Mouse (Mus musculus) thymus, postnatal 25 days (tissue): ENCODE data around the gene Kif6.

Source experiments
- DNase-seq: peaks from one replicate; pipeline ENCODE4 v3.0.0; 2022

Gene Kif6

GRCm38 (mm10) chr17:49792946-49793345, 178.0 kb downstream of the Kif6 start:
- no peak for DNase-seq

DNA sequence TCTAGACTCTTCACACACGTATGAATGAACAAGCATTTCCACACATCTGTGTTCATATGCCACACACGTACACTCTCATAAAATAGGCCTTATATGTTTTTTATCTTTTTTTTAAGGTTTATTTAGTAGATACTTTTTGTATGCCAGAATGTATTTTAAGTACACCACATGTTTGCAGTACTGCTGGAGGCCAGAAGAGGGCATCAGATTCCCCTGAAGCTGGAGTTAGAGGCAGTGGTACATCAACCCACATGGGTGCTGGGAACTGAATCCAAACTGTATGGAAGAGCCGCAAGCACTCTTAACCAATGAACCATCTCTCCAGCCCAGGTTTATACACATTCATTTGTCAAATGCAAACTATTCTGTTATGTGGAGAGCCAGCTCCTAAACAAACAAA, 179.0 kb downstream of the Kif6 start:
- no peak for DNase-seq

- no peak for DNase-seq
These were observed 180.3 kb downstream of the Kif6 start for GRCm38 (mm10) chr17:49795241-49795640.

DNA sequence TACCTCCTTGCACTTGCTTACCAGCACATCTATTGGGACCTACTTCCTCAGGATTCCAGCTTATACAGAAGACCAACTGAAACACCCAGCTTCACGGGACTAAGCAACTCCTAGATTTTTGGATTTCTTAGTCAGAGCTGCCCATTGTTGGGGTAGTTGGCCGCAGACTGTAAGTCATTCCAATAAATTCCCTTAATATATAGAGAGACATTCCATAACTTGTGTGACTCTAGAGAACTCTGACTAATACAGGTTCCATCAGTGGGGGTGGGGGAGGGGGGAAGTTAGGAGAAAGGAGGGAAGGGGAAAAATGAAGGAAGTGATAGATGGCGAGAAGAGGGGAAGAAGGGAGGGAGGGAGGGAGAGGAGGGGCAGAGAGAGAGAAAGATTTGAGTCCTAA, 181.2 kb downstream of the Kif6 start:
- no peak for DNase-seq

GRCm38 (mm10) chr17:49799168-49799567, 184.2 kb downstream of the Kif6 start:
- no peak for DNase-seq

- DNase-seq = no peak
These were observed 185.2 kb downstream of the Kif6 start for GRCm38 (mm10) chr17:49800157-49800556.

DNA sequence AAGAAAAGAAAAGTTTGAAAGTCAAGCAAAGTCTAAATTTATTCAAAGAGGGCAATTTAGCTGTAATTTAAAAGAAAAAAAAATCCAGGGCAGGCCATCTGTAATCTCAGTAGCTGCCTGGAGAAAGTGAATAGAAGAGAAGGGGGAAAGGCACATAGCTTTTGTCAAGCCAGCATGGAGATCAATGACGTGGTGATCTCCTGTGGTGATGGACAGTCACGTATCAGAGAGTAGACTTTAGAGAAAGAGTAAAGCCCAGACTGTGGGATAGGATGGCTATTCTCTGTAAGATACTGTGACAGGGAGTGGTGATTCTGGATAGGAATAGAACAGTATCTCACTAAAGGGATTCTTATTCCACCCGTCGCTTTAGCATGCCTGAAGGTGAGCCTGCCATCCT, 192.5 kb downstream of the Kif6 start:
- no peak for DNase-seq

DNA sequence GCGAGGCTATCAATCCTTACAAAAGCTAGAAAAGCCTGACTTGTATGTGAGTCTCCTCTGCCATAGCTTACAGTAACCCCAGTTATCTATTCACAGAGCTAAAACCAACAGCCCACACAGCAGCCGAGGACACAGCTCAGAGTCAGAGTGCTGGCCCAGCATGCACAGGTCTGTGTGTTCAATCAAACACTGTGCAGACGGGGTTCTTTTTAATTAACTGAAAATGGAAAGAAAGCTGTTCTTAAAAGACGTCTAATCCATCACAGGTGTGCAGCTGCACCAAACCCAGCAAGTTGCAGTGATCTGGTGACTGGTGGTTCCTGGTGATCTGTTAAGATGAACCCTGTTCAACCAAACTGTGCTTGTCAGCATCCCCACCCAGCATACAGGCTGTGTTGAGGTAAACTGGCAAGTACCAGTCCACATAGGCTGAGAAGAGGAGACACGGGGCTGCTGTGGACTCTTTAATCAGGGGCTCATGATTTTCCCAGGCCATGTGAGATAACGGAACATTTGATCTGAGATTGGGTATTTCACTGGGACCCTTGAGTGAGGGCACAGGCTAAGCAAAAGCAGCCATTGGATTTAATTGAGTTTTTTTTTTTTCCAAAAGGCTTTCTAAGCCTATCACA, 193.9 kb downstream of the Kif6 start:
- DNase-seq = no peak

DNA sequence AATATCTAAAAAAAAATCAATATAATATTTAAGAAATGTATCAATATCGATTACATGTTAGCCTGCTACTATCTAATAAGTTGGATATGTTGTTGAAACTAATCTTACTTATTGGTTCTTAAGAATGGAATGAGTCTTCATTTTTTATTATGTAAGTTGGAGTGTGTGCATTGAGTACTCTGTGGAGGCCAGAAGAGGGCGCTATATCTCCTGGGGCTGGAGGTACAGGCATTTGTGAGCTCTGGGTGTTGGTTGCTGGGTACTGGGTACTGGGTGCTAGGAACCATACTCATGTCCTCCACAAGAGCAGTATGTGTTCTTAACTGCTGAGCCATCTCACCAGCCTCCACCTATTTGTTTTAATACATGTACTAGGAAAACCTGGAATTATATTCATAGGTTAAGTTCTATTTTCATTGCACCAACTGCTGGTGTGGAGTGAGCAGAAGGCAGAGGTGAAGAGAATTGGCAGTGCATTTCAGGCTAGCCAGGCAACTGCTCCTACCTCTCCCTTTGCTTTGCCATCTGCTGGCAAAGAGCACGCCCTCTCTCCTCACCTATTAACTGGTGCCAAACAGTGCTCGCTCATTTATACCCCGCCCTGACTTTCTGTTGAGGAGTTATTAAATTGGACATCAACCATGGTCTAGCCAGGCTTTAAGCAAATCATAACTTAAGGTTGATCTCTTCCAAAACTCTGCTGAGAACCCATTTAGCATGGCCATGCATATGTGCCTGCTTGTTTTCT, 199.1 kb downstream of the Kif6 start:
- DNase-seq = no peak

DNA sequence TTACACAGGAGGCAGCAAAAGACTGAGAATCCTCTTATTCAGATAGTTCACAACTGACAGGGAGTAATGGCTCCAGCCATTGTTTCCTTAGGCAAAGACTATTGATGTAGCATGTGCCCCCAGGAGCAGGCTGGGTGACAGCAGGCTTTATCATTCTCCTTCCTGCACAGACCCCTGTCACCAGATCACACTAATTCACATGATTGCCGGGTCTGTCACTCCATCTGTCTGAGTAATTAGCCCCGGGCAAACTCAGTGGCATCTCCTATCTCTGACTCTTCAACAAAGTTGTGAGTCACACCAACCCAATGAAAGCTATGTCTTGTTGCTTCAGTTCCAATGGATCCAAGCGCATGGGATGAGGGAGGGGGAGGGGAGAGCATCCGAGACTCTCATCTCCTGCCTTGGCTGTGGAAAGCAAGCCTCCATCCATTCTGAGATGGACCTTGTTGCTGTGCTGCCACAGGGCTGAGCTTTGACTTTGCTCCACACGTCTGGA, 201.2 kb downstream of the Kif6 start:
- DNase-seq = no peak

DNA sequence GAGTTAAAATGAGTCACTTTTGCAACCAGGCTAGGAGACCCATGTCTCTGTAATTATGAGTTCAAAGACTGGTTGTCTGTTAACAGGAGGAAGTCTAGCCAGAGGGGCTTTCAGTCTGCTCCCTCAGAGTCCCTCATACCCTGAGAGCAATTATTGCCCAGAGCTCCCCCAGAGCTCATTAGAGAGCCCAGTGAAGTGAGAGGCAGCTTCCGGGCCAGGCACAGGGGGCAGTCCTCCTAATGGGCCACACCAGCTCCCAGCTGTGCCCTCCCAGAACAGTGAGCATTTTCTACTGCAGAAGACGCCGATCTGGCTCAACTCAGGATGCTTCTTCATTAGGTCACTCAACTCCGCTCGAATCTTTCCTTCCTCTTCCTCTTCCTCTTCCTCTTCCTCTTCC, 201.8 kb downstream of the Kif6 start:
- DNase-seq = no peak

DNA sequence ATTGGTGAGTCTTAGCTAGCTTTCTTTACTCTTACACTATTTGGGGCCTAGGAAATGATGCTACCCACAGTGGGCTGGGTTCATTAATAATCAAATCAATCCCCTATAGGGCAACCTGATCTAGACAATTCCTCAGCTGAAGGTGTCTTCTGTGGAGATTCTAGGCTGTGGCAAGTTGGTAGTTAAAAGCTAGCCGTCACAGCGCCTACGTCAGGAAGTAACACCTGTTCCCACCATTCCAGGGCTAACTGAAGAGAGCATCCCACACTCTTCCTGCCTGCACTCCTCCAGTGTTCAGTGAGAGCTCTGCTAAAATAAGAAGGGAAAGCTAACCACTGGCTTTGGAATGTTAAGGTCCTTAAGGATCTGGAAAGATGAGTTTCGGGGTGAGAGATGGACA, 205.3 kb downstream of the Kif6 start:
- DNase-seq = no peak

DNA sequence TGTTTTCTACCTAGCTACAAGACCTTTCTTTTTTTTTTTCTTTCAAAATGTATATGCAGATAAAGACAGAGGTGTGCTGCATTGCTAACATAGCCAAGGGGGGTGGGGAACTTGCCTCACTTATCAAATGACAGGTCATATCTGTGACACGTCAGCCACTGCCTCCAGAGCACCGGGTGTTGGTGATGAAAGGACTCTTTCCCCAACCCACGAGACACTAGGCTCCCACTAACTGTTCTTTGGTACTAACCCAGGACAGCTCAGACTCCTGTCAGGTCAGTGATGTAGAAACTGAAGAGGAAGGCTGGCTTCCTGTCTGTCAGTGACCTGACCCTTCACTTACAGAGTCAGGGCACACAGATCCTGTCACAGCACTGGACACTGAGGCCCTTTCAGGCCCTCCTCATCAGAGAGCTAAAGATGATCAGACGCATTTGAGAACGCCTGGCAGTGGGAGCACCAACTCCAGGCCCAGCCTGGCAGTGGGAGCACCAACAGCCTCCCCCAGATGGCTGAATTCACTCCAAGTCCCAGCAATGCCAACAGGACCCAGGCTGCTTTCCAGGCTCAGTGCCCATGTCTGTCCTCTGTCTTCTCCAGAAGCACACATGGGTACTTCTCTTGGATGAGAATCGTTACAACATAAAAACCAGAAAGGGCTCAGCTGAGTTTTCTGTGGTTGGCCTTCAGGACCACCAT, 209.4 kb downstream of the Kif6 start:
- no peak for DNase-seq

- no peak for DNase-seq
These were observed 210.0 kb downstream of the Kif6 start for GRCm38 (mm10) chr17:49824841-49825450.

DNA sequence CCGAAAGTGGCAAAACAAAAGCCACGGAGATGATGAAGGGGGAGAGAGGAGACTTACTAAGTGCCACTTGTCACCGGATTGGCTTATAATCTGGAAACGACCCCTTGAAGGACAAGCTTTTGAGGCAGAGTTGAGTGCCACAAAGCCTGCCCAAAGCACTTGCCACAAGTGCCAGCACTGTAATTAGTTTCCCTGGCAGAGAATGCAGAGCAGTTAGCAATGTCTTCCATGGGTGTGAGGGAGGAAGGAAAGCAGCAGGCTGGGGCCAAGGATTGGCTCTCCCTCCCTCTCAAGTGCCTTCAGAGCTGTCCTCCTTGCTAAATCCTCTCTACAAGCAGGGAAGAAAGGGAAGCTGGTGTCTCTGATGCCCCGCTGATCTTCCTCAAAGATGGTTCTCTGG, 210.9 kb downstream of the Kif6 start:
- no peak for DNase-seq

- no peak for DNase-seq
These were observed 216.8 kb downstream of the Kif6 start for GRCm38 (mm10) chr17:49831745-49832144.

- DNase-seq = no peak
These were observed 219.2 kb downstream of the Kif6 start for GRCm38 (mm10) chr17:49834044-49834545.

DNA sequence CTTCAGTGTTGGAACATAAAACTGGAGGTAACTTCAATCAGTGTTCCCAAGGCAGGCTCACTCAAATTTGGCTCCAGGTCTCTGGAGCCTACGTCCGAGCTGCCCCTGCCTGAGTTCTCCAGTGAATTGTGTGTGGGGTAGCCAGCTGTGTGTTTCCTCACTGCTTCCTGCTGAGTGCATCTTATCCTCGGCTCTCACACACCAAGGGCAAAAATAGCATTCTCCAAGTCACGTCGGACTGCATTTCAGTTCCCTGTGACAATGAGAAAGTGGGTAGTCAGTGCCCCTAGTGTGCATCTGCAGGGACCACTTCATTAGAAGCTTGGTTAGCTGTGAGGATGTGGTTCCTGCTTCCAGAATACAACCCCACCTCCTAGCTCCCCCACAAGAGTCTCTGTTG, 222.5 kb downstream of the Kif6 start:
- DNase-seq = no peak

DNA sequence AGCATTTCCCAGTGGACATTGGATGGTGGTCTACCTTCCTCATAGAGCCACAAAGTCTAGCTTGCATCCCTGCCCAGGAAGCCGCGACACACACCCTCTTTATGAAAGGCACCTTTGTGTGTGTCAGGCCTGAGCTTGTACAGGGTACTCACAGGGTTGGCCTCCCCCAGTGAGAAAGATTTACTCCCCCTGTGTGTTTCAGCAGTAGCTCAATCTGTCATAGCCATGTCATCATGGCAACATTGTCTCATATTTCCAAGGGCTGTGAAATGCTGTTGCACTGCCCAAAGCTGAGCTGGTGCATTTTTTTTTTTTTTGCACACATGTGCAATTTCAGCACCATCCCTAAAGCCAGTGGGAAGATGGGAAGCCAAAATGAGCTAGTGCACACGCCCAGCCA, 224.3 kb downstream of the Kif6 start:
- DNase-seq = no peak

- DNase-seq = no peak
These were observed 236.3 kb downstream of the Kif6 start for GRCm38 (mm10) chr17:49851210-49851609.

DNA sequence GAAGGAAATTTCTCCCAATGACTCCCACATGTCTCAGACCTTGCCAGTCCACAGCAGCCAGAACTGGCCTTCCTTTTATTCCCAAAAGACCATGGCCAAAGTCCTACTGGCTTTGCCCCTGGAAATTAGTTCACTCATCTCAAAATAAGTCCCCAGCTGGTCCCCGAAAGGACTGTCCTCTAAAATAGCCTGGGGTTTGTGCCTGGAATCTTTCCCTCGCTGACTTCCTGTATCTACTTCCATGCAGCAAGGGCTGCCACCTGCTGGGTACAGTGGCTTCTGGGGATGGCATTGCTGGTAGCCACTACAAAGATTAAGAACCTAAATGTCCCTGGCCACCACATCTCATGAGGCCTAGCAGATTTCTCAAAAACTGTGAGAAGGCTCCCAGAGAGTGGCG, 237.2 kb downstream of the Kif6 start:
- DNase-seq = no peak

DNA sequence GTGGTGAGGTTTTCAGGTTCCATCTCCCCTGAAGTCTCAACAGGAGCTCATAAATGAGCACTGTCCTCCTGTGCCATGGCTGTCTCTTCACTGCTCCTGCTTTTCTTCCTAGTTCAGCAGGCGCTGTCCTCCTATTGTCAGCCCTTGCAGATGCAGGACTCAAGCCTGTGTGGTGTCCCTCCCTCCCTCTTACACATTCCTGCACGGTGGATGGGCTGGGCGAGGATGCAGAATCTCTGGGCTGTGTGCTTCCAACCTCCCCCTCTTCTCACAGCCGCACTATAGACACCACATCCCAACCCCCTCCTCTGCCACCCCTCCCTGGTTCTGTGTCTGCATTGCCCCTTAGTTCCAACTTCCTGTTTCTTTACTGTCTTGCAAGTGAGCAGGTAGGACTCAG, 240.8 kb downstream of the Kif6 start:
- DNase-seq = no peak

DNA sequence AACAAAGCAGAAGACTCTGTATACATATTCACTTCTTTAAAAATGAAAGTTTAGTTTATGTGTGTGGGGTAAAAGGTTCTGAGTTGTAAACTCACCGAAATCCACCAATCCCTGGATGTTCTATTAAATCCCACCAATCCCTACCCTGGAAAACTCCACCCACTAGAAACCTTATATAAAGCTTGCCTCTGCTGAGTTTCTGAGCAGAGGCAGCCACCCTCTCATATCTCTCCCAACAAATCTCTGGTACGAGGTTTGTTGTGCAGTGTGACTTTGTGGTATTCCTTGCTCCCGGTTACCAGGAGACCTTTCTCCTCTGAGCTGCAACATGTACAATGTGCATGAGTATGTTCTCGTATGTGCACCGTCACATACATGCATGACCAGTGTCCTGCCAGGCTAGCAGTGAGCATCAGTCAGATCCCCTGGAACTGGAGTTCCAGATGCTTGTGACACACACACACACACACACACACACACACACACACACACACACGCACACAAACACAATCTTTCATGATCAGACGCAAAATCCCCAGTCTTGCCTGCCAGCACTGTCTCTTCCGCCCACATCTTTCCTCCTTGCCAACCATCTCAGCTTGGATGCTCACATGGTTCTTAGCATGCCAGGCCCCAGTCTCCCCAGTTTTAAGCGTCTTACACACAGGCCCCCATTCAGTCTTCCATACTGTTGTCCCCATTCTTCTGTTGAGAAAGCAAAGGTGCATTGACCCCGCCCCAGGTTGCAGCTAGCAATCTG, 245.3 kb downstream of the Kif6 start:
- no peak for DNase-seq
